Mouse (Mus musculus): Measurements from ENCODE around the gene Rnf113a2.
A peak's percentile ranks its signal among the peaks of the same experiment; 100 is the strongest.

Gene Rnf113a2

DNA sequence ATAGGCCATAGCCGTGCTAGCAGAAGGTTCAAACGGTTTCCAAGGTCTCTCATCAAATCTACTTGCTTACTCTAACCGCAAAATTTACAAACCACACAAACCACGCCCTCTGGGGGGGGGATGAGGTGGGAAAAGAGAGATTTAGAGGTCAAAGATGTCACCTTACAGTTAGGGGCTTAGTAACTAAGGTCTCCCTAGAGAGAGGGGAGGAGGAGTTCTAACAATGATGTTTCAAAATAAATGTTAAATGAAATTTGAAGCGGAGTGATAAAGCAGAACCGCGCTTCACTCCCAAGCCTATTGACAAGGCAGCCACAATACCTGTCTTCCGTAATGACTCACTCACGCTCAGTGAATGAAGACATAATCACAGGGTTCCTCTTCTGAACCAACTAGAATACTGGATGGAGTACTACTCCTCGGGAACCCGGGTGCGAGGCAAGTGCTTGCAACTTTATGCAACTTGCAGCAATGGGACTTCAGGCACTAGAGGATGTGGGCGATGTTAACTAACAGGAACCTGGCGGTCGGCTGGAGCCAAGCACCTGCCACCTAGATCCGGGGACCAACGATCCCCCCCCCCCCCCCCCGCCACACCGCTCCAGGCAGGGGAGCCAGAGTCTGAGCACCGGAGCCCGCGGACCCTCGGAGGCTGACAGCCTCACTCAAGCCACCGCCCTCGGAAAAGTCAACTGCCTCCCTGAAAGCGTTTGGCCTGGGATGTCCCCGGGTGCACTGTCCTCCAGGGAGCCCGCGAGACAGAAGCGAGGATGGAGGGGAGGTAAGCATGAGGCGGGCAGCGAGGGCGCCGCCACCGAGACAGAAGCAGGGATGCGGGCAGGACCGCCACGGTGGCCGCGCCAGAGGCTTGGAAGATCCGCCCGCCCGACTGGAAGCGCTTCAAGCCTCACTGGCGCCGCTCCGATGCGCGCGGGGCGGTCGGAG is 8.8 kb upstream of the Rnf113a2 start:
- DNase-seq (ENCODE audit: low spot score in 2 of 2), result peak; percentile 14 to 38

DNA sequence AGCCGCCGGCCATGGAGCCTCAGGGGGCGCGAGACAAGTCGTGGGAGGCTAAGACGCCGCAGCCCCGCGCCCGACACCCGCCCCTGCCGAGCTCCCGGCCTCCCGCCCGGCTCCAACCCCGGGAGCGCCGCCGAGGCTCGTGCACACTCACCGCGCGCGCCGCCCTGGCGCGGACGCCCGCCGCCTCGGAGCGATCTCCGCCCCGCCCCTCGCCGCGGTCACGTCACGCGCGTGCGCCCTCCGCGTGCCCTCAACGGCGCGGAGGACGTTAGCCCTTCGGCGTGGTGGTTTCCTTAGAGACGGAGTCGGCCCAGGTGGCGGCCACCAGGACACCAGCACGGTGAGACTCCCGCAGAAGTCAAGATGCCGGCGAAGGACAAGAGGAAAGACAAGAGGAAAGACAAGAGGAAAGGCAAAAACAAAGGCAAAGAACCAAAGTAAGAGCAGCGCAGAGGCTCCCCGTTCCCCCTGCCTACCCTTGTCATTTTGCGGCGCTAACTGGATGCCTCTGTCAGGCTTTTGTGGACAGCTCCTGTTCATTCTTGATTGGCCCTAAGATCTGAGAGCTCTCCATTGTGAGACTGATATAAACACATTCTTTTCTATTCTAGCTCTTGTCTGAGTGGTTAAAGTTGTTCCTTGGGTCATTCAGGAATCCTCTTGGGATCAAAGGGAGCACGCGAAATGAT is 8.0 kb upstream of the Rnf113a2 start, which contains the start of the genes Entpd5 and Bbof1:
Gene Entpd5 (minus strand): TSS at position 211 of the 689 bp plus-strand sequence.
Gene Bbof1 (plus strand): TSS at position 253 of the 689 bp plus-strand sequence.
- DNase-seq (ENCODE audit: low spot score in 2 of 2), result peak; percentile 90 to 93

DNA sequence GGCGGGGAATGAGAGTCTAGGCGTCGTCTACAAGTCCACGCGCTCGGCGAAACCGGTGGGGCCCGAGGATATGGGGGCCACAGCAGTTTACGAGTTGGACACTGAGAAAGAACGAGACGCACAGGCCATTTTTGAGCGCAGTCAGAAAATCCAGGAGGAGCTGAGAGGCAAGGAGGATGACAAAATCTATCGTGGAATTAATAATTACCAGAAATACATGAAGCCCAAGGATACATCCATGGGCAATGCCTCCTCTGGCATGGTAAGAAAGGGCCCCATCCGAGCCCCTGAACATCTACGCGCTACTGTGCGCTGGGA is 568 bp downstream of the Rnf113a2 start:
- no peak for DNase-seq (ENCODE audit: low spot score in 2 of 2)

DNA sequence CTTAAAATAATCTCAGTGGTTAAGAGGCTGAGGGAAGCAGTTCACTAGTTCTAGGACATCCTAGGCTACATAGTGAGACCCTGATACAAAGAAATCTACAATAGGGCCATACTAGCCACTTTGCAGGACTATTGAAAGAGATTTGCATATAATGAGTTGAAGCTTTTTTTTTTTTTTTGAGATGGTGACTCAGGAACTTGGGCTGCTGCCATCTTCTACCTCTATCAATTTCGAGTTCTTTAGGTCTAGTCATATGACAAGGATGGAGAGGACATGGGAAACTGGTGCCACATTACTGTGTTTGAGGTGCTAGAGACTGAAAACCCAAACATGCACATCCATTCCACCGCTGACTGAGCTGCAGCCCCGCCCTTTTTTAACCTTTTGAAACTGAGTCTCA is 7.0 kb downstream of the Rnf113a2 start:
- DNase-seq (ENCODE audit: low spot score in 2 of 2), result no peak

DNA sequence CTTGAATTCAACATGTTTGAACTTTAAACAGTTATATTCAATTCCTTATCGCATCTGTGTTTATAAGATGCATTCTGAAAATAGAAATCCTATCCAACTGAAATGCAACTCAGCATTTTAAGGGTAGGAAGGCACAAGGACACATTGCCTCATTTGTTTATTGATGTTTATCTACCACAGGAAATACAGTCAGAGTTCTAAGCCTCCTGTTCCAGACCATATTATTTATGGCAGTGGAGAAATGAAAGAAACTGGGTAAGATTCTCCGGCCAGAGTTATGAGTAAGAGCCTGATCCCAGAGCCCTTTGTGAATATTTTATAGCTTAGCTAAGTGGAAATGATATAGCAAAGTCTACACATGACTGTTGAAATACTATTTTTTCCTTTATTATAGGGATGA is 12.8 kb downstream of the Rnf113a2 start:
- no peak for DNase-seq (ENCODE audit: low spot score in 2 of 2)

DNA sequence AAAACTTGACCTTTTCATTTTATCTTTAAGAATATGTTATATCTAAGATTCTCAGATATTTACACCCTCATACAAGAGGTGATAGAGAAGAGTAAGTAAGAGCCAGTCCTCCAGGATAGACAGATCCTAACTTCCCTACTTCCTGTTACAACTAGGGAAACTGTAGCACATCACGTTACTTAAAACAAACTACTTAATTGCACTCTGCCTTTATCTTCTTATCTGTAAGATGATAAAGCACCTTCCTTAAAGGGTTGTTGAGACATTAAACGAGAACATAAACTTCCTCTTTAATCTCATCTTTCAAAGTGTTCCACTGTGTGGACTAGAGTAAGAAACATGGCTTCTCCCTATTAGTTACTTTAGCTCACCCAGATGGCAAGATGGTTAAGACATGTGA is 21.7 kb downstream of the Rnf113a2 start:
- no peak for DNase-seq (ENCODE audit: low spot score in 2 of 2)

DNA sequence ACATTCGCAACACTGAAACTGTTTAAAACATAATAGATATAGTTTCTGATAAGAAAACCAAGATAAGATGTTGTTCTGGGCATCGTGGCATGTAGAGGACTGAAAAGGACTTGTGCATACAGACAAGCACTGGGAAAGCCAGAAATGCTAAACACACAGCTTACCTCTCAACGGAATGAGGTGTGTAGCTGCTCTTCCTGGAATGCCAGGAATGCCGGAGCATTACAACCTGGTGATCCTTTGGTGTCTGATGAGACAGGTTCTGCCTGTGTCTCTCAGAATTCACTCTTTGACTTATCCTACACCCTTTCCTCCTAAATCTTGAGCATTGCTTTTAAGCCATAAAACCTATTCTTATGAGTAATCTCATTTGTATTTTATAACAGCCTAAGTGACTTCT is 25.5 kb downstream of the Rnf113a2 start:
- no peak for DNase-seq (ENCODE audit: low spot score in 2 of 2)

DNA sequence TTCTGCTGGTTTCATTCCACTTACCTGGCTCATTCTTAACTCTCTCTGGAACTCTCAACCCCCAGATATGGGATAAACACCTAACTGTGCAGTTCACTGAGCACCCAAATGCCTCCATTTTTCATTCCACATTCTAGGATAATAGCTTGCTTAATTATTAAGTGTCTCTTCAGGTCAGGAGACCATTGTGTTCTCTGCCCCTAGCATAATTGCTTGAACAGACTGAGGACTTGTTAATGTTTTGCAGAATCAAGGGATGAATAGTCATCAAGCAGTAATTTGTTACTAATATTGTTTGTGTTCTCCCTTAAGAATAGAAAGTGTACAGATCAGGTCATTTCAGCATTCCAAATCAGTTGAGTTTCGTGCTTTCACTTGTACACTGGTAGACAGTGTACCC is 30.4 kb downstream of the Rnf113a2 start:
- DNase-seq (ENCODE audit: low spot score in 2 of 2), result no peak

DNA sequence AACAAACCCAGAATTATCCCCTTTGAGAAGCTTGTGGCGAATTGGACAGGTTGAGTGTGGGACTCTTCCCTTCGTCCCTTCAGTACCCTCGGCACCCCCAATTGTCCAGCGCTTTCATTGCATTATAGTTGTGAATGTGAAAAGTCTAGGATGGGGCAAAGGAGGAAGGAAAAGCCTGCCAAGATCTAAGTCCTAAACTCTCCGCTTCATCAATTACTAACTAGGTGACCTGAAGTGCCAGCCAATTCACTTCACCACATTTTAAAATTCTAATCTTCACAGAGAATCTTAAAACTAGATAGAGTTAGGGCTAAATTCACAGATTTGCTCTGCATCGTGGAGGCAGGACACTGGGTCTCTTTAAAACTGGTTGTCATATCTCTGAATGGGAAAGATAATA is 31.2 kb downstream of the Rnf113a2 start:
- DNase-seq (ENCODE audit: low spot score in 2 of 2), result no peak

DNA sequence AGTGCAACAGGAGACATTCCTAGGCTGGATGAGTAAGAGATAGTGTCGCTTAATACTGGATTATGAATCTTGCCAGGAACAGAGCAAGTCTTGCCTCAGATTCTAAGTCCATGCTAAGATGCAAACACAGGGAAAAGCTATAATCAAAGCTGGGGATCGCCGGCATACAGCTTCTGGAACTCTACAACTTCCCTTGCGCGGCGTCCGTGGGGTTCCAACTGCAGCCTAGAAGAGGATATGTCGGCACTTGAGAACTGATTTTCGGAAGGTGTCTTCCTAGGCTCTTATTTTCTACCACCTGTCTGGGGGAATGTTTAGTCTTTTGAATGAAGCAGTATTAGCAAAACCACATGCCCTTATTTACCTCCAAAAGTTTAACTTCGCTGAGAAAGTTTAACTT is 32.9 kb downstream of the Rnf113a2 start:
- DNase-seq (ENCODE audit: low spot score in 2 of 2), result no peak

DNA sequence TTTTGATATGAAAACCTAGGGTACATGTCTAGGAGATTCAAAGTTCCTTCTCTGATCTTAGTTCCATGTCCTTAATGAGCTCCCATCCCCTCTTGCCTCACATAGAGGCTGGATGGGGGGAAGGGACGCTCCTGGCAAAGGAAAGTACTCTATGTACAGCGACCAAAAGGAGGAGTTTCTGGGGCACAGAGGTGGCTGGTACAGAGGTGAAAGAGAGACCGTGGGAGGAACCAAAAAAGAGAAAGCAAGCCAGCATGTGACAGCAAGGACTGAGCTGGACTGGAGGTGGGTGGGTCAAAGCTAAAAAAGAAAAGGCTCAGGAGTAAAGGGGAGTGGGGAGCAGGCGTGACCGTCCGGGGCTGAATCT is 33.3 kb downstream of the Rnf113a2 start:
- DNase-seq (ENCODE audit: low spot score in 2 of 2), result no peak

DNA sequence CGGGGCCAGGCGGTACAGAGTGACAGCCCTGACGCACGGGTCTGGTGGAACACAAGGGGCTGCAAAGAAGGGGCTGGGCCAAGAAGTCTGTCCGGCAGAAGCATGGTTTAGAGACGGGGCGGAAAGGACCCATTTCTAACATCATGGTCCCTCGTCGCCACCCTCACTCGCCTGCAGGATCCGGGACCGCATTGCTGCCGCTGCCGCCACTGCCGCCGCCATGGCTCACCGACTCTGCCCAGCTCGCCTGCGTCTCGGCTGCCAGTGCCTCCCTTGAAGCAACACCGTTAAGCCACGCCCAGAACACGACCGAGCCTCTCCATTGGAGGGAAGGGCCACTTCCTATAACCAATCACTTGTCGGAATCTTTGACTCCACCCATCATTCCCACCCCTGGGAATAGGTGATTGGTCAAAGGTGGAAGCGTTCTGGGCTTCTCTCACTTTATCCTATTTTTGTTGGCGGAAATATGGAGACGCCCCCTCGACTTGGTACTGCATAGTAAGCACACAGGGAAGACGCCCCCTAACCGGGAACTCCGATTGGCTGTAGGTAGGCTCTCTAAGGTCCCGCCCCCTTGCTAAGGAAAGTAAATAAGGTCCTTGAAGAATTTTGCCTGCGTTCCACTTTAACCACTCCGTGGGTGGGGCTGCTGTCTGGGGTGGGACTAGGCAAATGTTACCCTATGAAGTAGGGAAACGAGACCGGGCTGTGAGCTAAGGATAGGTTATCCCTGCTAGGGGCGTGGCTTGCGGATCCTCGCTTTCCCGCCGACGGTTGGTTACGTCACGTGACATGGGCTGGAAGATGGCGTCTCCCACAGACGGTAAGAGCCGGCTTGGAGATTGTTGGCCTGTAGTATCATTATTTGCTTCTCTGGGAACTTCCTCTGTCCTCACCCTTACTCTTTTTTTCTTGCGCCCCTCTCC is 34.0 kb downstream of the Rnf113a2 start, which contains the start of the genes Aldh6a1 and Lin52:
Gene Aldh6a1 (minus strand): TSS at position 287 of the 929 bp plus-strand sequence.
Gene Lin52 (plus strand): TSS at position 705 of the 929 bp plus-strand sequence.
- DNase-seq (ENCODE audit: low spot score in 2 of 2), result peak; percentile 95 to 98

DNA sequence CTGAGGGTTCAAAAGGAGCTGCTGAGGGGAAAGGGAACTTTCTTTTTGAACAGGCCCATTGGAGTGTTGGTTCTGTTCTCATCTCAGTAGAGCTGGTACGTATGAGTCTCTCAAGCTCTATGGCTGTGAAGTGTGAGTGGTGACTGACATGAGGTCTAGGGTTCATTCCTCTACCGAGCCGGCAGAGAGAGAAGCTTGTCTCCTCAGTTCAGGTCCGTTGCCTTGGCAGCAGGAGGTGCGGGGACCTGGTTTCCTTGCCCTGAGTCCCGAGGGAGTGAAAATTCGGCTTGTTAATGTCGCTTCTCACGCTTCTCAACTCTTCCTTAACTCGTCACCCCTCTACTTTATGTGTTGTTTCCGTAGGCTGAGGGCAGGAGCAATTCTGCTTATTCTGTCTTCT is 34.8 kb downstream of the Rnf113a2 start:
- peak in 1 of 2 experiments; percentile 6 for DNase-seq (ENCODE audit: low spot score in 2 of 2)

DNA sequence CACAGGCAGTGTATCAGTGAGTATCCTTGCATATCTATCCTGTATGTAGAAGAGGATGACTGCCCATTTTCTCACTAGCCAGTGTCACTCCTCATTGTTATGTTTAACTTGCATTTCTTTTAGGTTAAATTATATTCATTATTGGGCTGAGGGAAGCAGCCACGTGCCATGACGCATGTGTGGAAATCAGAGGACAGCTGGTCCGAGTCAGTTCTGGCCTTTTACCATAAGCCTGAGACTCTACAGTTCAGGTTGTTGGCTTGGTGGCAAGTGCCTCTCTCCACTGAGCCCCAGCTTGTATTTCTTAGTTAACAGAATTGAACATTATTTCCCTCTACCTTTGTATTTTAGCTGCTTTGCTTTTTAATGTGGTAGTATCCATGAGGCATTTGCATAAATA is 39.9 kb downstream of the Rnf113a2 start:
- no peak for DNase-seq (ENCODE audit: low spot score in 2 of 2)

DNA sequence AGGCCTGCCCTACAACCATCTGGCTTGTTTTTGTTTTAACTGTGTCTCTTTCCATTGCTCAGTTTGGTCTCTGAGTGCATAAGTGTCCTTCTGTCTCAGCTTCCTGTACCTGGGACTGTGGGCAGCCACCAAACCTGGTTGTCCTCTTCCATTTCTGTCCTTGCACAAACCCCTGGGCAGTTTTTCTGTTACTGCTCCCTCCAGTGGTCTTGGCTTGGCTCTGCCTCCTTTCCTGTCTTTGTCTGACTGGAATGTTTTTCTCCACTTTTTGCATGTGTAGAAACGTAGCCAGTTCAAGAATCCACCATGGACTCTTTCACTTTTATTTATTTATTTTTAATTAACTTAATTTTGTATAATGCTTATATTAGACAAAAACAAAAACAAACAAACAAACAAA is 42.8 kb downstream of the Rnf113a2 start:
- no peak for DNase-seq (ENCODE audit: low spot score in 2 of 2)

DNA sequence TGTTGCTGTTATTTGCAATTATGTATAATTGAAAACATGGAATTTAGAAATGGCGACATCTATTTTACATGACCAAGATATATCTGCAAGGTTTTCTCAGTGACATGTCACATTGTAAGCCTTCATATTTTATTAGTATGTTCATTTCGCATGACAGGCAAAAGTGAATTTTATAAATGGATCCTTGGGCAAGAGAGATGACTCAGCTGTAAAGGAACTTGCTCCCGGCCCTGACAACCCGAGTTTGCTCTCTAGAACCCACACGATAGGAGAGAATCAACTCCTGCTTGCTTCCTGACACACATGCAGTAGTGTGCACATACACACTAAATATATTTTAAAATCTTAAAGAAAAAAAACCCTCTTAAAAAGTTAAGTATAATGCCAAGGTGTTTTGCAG is 44.4 kb downstream of the Rnf113a2 start:
- no peak for DNase-seq (ENCODE audit: low spot score in 2 of 2)

DNA sequence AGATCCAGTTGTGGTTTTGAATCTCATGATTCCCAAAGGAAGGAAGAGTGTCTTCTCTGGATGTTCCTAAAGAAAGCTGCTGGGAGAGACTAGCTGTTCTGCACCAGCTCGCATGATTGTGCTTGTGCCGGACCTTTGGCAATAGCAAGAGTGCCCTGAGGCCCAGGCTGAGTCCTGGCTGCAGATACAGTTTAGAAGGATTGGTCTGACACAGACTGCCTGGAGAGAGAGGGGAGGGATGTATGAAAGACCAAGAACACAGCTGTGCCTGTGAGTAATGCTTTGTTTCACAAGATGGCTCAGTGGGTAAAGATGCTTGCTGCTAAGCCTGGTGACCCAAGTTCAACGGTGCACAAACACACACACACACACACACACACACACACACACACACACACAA is 45.9 kb downstream of the Rnf113a2 start:
- DNase-seq (ENCODE audit: low spot score in 2 of 2), result no peak

All from frontal cortex, postnatal 36 days (tissue).